ENCODE assay signal across 9 mouse cellular contexts in genomic region chr8:79396911-79397310, GRCm38 (mm10). TPM values are rescaled to one million over a fixed set of nuclear protein-coding genes. Genes with fewer than 3 reads are reported as not detected.
A peak's percentile ranks its signal among the peaks of the same experiment; 100 is the strongest.
DNase-seq lines count a peak whose midpoint lies in the region; ATAC-seq and TF ChIP-seq lines count a peak whose summit lies in the region.
"Had no signal": no experiment of that assay in that cellular context is flagged by ENCODE, and none has a peak within 500 bp of the region (broad histone marks: within the 10 kb centered on the region; RNA-seq: fewer than 3 reads in every experiment).

No protein-coding gene starts in this region.

- H3K4me2 ChIP-seq in kidney, embryonic 16.5 days (replicated peaks; ENCODE audit: low read depth, low read length) = peak overlapping the region; percentile 25
- peak overlapping the region; percentile 79 for H3K4me2 ChIP-seq in forebrain, embryonic 13.5 days
- peak overlapping the region; percentile 66; the same call in 1 of the 2 replicates for H3K4me2 ChIP-seq in limb, embryonic 14.5 days (replicated peaks; ENCODE audit: low read depth, low read length, severe bottlenecking)

- H3K27ac ChIP-seq in kidney, embryonic 16.5 days (ENCODE audit: low read length) = no peak overlapping the region
- peak overlapping the region; percentile 41; the same call in 1 of the 2 replicates for H3K27ac ChIP-seq in forebrain, embryonic 13.5 days
- no peak overlapping the region for H3K27ac ChIP-seq in limb, embryonic 14.5 days (replicated peaks; ENCODE audit: low read depth, low read length)

- no peak for DNase-seq in kidney, postnatal 25 days
- no peak for DNase-seq in limb, embryonic 14.5 days (ENCODE audit: low spot score)
- peak; percentile 29 for DNase-seq in retina, postnatal 1 day
- no peak for DNase-seq in adrenal gland, adult (ENCODE audit: inconsistent age in 2 of 2, low spot score in 1 of 2)
- no peak for DNase-seq in urinary bladder, adult 2 months (ENCODE audit: low spot score)
- DNase-seq: cerebellum, adult 11 months had no signal

- ATAC-seq in kidney, embryonic 16.5 days (ENCODE audit: low FRiP score, low TSS enrichment) = no peak
- no peak for ATAC-seq in forebrain, embryonic 13.5 days
- ATAC-seq in limb, embryonic 14.5 days (ENCODE audit: low FRiP score, low read depth) = no peak
- no peak for ATAC-seq in CD4-positive, CD25-positive, alpha-beta regulatory T cell, adult 4 months

- H3K9ac ChIP-seq in kidney, embryonic 16.5 days (replicated peaks; ENCODE audit: low read length) = no peak overlapping the region
- H3K9ac ChIP-seq in forebrain, embryonic 13.5 days = peak overlapping the region; percentile 41
- no peak overlapping the region for H3K9ac ChIP-seq in limb, embryonic 14.5 days (ENCODE audit: low read depth, low read length, severe bottlenecking)

- no peak for TF ChIP-seq POLR2A in limb, embryonic 14.5 days (IDR thresholded peaks at IDR 0.05; ENCODE audit: borderline replicate concordance, extremely low read depth, insufficient read depth, insufficient read length)

- WGBS in kidney, embryonic 16.5 days = 37% methylated on average over 6 of the region's 6 CpGs
- 36% methylated on average over 6 of the region's 6 CpGs for WGBS in forebrain, embryonic 13.5 days
- WGBS in limb, embryonic 14.5 days = 45% methylated on average over 6 of the region's 6 CpGs

- H3K4me1 ChIP-seq in kidney, embryonic 16.5 days (ENCODE audit: insufficient read depth, low read length) = peaks cover 32% of the 10 kb centered on the region
- H3K4me1 ChIP-seq in forebrain, embryonic 13.5 days = peaks cover 54% of the 10 kb centered on the region
- peaks cover 20% of the 10 kb centered on the region for H3K4me1 ChIP-seq in limb, embryonic 14.5 days (ENCODE audit: control insufficient read depth, insufficient read depth, low read length)

- H3K9me3 ChIP-seq in kidney, embryonic 16.5 days (ENCODE audit: low read length) = no peaks in the 10 kb centered on the region
- H3K9me3 ChIP-seq in forebrain, embryonic 13.5 days (replicated peaks) = no peaks in the 10 kb centered on the region
- H3K9me3 ChIP-seq in limb, embryonic 14.5 days (ENCODE audit: control insufficient read depth, low read length) = no peaks in the 10 kb centered on the region

- no peak overlapping the region for H3K4me3 ChIP-seq in kidney, embryonic 16.5 days (ENCODE audit: low read length)
- H3K4me3 ChIP-seq in forebrain, embryonic 13.5 days = peak overlapping the region; percentile 85
- no peak overlapping the region for H3K4me3 ChIP-seq in limb, embryonic 14.5 days (replicated peaks; ENCODE audit: low read length)

- H3K27me3 ChIP-seq in kidney, embryonic 16.5 days (ENCODE audit: insufficient read depth, low read length) = no peaks in the 10 kb centered on the region
- H3K27me3 ChIP-seq in forebrain, embryonic 13.5 days = no peaks in the 10 kb centered on the region
- H3K27me3 ChIP-seq in limb, embryonic 14.5 days (ENCODE audit: control insufficient read depth, insufficient read depth, low read length) = no peaks in the 10 kb centered on the region

- no peaks in the 10 kb centered on the region; the same call in 1 of the 2 replicates for H3K36me3 ChIP-seq in kidney, embryonic 16.5 days (ENCODE audit: insufficient read depth, low read length)
- no peaks in the 10 kb centered on the region for H3K36me3 ChIP-seq in forebrain, embryonic 13.5 days (ENCODE audit: poor library complexity, severe bottlenecking)
- H3K36me3 ChIP-seq in limb, embryonic 14.5 days (ENCODE audit: control insufficient read depth, insufficient read depth, low read length) = 0 out of 2 replicates have a peak, but pooled peaks cover 4% of the 10 kb centered on the region

RNA-seq across cellular contexts. Expression of gene Smad1, which starts 2.4 kb away (rescaled TPM):
- 38.3 and 42.8 TPM in 2 replicates for polyA plus RNA-seq in kidney, embryonic 16.5 days (2015; fragmentation: Nextera tagmentation; extraction: Ambion mirVana)
- polyA plus RNA-seq in forebrain, embryonic 13.5 days (2015; fragmentation: Nextera tagmentation; extraction: Ambion mirVana) = 49.5 and 50.9 TPM in 2 replicates
- polyA plus RNA-seq in limb, embryonic 14.5 days (2012; rRNA removed) = 41.6 and 61.1 TPM in 2 replicates
- 71.8 and 73.7 TPM in 2 replicates for polyA plus RNA-seq in limb, embryonic 14.5 days (2014; fragmentation: Nextera tagmentation; extraction: Ambion mirVana)
- 10 to 100 TPM in 1 of 2 experiments, 1 to 10 TPM in 1; 8.3 to 10.8 TPM for polyA plus RNA-seq in CD4-positive, CD25-positive, alpha-beta regulatory T cell, adult 4 months (2017; shearing (Covaris generic))
- polyA plus RNA-seq in urinary bladder, adult 2 months (2012; rRNA removed) = 32.6 and 35.6 TPM in 2 replicates

Comparison
In these comparisons a context has a peak if more than half of its experiments do, and no peak if none do; other contexts are left out.
1. H3K4me2 ChIP-seq: peak in every context shown above with its lines; median percentile 79 in forebrain, embryonic 13.5 days; 66 in limb, embryonic 14.5 days; 25 in kidney, embryonic 16.5 days.